Mouse (Mus musculus) right cerebral cortex, postnatal 4 days (tissue): ENCODE measurements around the gene Slf2.

Experiments
- DNase-seq: peaks from one replicate; pipeline ENCODE4 v3.0.0-alpha.2; 2022

Slf2 gene

DNA sequence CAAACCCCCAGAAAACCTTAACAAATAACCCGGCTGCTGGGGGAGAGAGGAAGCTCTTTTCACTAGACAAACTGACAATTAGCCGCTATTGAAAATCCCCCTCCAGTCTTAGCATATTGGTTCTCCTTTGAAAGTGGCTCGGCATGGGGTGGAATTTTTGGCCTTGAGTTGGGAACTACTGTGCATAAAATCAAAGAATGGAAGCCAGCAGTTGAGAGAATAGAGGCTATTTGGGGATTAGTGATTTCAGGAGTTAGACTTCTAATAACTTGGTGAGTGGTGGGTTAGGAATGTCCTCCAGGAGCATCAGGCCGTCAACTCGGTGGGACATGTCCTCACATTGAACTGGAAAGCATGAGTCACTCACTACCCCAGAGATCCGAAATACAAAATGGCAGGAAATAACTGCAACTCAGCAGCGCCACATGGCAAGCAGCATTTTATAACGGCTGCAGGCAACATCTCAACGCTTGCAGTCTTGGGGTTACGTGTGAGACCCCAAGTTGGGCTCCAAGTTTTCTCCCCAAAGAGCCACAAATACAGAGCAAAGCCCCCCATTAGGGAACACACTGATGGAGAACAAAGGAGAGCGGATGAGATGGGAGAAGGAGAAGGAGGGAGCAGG is 22.0 kb upstream of the Slf2 start:
- DNase-seq: no peak

DNA sequence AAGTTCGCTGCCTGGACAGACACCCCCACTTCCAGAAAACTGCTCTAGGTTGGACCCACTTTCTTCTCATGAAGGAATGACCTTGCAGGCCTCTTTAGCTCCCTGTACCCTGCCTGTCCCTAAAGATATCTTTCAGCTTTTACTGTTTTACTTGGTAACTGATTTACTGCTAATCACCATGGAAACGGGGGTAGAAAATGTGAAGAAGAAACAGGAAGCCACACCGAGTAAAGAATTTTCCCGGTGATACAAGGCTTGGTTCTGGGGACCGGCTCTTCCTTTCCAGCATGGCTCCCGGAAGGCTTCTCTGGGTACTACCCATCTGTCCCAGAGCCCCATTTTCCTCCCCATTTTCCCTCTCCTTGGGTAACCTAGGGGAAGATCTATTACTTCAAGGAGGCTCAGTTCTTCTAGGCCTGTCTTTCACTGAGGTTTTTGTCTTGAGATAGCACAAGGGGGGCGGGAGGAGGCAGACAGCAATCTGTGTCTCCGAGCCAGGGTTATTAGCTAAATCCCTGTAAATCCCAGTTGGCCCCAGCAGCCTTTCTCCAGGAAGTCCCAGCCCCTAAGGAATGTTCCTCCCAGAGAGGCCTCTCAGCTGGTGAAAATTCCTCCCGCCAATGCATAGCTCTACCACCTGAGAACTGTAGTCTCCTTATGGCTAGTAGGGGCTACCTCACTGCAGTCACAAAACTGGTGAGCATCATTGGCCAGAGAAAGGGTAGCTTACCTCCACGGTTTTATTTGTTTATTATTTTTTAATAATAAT is 16.3 kb upstream of the Slf2 start:
- no peak for DNase-seq

DNA sequence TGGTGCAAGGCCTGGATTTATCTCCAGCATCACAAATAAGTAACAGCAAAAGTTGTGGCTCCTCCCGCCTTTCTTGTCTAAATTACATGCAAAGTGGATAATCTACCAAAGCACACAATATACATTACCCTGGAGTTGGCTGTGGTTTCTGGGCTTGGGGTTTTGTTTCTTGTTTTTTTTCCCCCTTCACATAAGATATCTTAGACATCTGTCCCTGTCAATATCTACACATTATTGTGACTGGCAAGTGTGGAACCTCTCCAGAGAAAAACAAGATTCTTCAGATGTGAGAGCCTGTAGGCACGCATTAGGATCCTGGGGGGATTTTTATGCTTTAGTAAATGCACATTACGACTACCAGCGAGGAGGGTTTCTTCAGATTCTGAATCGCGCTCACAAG is 12.8 kb upstream of the Slf2 start:
- no peak for DNase-seq

DNA sequence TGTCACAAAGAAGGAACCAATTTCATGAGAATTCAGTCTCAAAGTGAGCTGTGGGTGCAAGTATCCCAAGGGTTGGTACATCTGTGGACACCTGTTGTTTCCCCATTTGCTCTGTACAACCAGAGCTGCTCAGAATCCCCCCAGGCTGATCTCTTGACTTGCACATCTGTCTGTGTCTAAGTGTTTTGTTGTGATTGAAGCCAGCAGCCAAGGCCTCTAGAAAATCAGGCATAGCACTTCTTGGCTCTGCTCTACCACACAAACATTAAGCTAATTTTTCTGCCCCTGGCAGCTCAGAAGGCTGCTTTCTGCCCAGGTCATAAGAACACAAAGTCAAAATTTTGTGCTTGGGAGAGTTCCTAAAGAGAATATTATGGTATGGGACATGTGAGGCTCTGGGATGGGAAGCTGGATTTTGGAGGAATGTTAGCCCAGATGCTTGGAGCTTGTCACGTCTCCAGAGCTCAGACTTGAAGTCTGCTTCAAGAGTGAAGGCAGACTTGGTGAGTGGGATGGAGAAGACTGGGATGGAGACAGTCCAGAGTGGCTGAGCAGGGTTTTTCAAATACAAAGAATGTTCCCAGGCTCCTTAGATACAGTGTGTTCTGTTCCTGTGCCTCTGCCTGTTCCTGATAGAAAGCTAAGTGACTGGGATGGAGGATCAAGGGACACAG is 9.3 kb upstream of the Slf2 start:
- DNase-seq: no peak

DNA sequence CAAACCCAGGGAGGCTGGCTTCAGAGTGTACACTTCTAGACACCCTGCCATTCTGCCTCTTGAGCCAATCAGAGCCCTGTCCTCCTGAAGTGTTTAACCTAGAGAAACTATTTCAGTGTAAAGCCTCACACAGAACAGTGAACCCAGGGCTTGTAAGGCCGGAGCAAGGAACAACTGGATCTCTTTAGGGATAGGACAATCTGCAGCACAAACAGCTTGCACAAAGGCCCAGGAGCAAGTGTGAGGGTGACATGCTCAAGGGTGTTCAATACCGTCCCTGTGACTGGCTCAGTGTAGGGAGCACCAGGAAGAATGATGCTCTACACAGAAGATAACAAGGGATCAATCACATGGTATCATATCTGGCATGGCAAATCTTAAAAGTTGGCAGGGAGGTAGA is 8.4 kb upstream of the Slf2 start:
- DNase-seq: no peak

DNA sequence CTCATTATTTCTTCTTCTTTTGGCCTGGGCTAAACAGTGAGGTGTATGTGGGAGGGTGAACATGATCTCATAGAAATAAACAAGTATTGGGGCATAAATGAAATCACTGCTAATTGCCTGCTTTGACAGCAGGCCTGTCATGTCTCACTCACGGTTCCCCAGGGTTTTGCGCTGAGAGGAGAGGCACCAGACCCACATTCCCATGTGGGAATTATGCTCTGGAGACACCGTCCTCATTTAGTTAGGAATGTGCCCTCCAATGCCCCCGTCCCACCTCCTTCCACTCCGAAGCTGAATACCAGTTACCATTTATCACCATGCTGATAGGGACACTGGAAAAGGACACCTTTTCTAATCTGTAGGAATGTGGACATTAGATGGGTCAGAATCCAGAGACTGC is 6.3 kb upstream of the Slf2 start:
- no peak for DNase-seq

DNA sequence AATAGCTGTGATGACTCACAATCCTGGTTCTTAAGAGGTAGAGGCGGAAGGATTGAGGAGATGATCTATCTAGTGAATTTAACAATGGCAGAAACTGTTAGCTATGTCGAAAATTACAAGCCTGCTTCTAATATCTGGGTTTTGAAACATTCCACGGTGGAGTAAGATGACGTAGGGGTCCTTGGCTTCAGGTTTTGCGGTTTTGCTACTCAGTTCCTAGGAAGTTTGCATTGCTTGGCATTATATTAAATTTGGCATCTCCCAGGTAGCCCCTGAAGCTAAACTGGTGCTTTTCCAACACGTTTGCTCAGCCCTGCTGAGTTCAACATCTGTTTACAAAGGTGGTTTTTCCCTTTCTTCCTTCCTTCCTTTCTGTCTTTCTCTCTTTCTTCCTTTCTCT is 4.2 kb upstream of the Slf2 start:
- no peak for DNase-seq

DNA sequence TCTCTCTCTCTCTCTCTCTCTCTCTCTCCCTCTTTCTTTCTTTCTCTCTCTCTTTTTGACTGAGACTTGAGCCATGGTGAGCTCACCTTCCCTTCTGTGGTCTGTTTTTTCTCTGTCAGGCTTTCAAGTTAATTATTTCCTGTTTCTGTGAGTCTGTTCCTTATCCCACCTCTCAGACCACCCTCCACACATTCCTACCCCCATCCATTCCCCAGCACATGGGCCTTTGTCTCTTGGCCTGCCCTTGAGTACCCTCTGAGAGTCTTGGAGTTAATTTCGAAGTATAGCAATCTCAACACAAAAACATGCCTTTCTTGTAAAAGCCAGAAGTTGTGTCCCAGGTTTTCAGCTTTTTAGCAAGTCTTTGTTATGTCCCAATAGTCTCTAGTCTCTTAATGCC is 3.7 kb upstream of the Slf2 start:
- no peak for DNase-seq

DNA sequence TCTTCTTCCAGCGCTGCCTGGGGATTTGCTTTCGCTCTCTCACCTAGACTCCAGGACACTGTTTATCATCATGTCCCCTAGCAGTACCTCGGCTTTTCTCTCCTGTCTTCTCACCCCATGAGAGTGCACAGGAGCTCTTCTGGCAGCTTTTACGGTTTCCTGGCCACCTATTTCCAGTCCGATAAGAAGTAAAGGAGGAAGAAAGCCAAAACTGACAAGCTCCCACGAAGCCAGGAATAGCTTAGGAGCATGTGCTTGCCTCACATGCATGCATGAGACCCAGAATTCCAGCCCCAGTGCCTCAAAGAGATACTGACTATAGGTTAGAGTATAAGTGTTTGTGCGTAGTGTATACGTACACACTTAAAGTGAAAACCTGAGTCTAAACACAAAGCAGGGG is 2.8 kb upstream of the Slf2 start:
- DNase-seq: no peak

DNA sequence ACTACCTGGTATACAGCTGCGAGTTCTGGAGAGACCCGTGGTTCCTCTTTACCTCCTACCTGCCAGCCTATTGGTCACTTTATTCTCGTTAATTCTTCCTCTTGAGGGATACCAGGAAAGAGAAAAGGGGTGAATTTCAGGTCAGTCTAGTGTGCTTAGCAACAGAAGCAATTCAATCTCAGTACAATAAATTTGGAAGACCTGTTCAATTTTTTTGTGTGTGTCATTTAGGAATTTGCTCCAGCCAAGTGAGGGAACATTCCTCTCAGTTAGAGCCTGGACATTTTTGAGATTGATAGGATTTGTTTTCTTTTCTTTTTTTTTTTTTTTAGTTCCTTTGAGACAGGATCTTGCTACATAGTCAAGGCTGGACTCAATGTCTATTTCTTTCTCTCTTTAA is 1.7 kb upstream of the Slf2 start:
- no peak for DNase-seq

DNA sequence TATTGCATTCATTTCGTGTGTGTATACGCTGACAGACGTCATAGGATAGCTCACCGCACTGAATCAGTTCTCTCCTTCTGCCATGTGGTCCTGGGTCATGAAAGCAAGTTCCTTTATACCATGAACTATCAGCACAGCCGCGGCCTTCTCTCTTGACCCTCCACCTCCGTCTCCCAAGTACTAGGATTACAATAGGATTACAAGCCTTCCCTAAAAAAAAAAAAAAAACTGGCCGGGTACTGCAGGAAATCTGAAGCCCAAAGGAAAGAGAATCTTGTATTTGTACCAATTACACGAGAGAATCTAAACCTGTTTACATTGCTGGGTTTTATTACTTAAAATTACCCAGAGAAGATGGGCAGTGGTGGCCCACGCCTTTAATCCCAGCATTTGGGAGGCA is 1.3 kb upstream of the Slf2 start:
- no peak for DNase-seq

DNA sequence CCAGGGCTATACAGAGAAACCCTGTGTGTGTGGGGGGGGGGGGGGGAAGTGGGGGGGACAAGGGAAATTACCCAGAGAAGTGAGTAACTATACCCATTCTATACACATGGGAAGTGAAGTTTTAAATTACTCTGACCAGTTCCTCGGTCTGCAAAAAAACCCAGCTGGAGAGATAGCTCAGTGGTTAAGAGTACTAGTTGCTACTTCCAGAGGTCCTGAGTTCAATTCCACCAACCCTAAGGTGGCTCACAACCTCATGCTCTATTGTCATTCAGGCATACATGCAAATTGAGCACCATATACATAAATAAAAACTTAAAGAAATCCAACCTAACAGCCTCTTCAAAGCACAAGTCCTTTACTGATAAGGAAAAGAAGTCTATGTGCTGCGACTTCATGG is 829 bp upstream of the Slf2 start:
- no peak for DNase-seq

DNA sequence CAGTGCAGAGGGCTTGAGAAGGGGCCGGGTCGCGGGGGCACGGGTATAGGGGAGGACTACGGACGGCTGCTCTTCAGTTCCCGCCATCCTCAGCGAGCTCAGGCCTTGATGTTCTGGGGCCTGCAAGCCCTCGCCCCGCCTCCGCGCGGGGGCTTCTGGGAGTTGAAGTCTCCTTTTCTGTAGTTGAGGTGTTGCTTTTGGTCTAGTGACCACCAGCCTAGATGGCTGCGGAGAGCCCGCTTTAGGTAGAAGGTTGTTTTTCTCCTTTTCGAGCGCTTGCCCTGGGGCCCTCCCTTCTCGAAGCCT is 456 bp downstream of the Slf2 start:
- peak; percentile 80 for DNase-seq

DNA sequence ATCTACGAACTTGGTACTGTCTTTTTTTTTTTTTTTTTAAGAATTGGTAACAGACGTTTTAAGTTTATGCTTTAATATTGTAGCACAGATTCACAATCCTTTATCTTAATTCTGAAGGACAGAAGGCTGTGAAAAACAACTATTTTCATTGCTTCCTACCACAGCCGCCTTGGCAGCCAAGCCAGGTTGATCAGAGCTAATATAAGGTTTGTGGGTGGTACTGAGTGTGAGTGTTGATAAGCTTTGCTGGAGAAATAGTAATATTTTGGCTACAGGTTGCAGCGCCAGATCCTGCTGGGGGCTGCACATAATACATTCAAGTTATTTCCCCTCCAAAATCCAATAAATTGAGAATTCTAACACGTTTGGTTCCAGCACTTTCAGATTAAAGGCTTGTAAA is 1.1 kb downstream of the Slf2 start:
- DNase-seq: no peak

DNA sequence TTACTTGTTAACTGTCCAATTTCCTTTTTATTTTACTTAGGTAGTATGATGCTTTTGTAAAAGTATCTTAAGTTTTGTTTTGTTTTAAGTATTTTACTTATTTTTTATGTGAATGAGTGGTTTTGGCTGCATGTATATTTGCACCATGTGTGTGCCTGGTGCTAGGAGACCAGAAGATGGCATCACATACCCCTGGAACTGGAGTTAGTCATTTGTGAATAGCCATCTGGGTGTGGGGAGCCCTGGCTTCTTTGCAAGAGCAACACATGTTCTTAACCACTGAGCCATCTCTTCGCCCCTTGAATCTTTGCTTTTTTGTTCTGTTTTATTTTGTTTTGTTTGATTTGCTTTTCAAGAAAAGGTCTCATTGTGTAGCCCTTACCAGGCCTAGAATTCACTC is 2.2 kb downstream of the Slf2 start:
- no peak for DNase-seq

DNA sequence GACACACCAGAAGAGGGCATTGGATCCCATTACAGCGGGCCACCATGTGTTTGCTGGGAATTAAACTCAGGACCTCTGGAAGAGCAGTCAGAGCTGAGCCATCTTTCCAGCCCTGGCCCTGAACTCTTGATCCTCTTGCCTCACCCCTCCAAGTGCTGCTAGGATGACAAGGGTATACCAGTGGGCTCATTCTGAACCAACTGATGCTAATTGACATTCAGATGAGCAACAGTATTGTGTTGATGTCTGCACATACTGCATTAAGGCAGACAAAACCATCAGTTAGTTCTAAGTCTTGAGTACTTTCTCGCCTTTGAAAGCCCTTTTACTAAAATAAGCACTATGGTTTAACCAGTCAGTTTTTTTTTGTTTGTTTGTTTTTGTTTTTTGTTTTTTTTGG is 28.7 kb downstream of the Slf2 start:
- no peak for DNase-seq

DNA sequence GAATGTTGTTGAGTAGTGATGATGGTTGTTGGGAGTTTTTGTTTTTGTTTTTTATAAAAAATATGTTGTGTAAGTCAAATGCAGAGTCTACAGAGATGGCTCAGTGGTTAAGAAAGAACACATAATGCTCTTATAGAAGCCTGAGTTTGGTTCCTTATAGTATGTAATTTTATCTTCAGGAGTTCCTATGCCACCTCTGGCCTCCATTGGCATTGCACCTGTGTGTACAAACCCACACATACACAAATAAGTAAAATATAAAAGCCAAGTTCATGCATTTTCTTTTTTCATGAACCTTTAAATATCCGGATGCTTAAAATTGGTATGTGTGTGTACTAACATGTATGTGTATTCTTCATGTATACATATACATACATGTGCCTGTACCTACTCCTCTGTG is 35.0 kb downstream of the Slf2 start:
- DNase-seq: no peak

DNA sequence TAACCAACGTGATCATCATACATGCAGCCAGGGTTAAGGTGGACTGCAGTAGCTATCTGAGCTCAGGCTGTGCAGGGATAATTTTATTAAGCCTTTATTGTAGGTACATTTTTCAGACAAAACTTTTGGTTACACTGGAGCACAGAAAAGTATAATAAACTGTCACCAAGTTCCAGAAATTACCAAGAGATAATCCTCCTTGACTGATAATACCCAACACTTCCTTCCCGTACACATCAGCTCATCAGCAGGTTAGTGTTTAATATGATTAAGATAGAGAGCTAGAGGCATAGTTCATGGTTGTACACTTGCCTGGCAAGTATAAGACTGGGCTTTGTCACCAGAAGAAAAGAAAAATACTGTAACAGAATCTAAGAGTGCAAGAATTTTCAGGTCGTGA is 37.4 kb downstream of the Slf2 start:
- DNase-seq: no peak

DNA sequence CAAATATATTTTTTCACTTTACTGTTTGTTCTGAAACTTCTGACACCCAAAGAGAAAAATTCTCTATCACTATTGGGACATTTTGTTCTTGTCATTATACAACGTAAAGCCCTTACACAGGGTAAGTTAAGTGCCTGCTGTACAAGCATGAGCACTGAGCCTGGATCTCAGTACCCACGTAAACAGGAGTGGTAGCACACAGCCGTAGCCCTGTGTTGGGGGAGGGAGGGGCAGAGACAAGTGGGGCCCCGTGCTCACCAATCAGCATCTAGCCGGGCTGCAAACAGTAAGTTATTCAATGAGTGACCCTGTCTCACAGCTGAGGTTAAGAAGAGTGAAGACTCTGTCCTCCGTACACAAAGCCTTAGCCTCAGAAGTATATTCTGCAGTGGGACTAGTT is 45.7 kb downstream of the Slf2 start:
- DNase-seq: no peak

DNA sequence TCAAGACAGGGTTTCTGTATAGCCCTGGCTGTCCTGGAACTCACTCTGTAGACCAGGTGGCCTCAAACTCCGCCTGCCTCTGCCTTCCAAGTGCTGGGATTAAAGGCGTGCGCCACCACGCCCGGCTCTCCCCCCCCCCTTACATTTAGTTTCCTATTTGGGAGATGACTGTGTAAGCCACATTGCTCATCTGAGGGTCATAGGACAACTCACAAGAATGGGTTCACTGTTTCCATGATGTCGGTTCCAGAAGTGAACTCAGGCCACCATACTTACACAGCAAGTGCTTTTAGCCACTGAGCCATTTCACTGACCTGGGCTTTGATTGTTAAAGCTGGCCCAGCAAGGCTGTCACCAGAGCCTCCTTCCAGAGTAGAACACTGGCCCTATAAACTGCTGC is 46.2 kb downstream of the Slf2 start:
- no peak for DNase-seq

DNA sequence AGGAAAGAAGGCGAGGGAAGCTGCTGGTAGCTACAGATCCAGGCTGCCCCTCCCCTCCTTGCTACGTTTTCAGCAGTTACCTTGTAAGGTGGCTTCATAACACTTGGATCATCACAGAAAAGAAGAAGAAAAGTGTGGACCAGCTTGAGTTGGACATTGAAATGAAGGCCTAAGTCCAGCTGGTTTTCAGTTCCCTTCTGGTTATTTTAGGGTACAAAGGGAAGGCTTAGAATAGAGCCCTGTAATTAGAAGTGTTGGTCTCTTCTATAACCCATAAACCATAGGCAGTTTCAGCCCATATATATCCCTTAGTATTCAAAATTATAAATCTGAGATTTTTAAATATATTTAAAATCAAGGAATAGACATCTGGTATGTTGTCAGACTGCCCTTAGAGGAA is 49.8 kb downstream of the Slf2 start:
- no peak for DNase-seq

DNA sequence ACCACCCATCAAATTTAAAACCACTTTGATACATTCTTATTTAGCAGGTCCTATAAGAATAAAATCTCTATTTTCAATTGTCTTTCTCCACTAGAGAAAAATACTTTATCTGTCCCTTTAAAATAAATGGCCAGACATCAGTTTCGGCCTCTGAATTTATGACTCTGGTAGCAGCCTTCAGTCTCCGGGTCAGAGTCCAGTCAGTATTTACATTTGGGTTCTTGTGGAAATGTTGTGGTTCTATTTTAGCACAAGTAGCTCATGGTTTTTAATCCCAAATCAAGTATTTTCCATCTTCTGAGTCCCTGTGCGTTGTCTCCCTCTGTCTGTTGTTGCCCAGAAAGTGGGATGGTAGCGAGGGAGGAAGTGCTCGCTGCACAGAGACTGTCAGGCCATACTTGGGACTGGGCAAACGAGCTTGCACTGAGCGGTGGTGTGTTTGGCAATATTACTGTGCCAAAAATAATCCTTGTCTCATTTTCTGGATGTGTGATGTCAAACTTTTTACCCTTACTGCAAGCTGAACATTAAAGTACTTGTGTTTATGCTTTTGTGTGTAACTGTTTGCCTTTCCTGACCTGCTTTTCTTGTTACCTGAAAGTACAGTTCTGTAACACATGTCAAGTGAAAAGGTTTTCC is 51.6 kb downstream of the Slf2 start:
- DNase-seq: no peak

DNA sequence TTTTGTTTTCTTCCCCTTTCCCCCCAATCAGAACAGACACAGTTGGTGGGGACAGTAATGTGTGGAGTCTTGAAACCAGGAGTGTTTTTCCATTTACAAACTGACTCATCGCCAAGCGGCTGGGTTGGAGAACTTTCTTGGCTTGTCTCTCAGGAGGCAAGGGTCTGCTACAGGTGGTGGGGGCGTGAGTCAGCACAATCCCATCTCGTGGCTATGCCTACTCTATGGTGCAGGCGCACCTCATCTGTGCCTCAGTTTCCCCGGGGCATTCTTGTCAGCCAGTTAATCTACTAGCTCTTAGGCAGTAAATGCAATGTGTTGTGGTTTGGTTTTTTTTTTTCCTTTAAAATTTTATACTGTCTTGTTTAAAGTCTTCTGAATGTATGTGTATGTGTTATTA is 52.4 kb downstream of the Slf2 start:
- no peak for DNase-seq

DNA sequence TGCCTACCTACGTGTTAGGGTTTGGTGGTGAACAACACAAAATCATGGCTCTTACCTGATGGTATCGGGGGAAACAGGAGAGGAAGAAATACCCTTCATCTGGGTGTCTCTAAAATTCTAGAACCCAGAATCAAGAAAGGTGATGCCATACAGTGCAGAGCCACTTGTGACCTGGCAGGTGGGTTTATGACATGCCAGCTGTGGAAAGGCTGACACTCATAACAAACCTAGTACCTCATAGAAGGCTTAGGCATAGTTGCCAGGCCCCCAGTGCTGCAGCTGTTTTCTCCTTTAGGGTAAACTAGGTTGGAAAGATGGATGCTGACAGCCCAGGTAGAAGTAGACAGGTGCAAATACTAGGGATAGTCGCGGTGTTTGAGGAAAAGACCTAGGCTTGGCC is 53.5 kb downstream of the Slf2 start:
- no peak for DNase-seq
